Mouse (Mus musculus) c-Kit-positive CD71-negative TER-119-negative erythroid progenitor cells, embryonic 14.5 days (primary cell): ENCODE results near the gene Plxna2.
A peak's percentile ranks its signal among the peaks of the same experiment; 100 is the strongest.

Experiments used
- DNase-seq: peaks from one replicate; pipeline ENCODE4 v3.0.0-alpha.2; 2013; ENCODE audit warnings: low read depth

The Plxna2 gene

GRCm38 (mm10) chr1:194617918-194618317 lies at the start of gene Plxna2:
Gene Plxna2, plus strand, starts transcription at chr1:194618218.
- no peak for DNase-seq

- no peak for DNase-seq
Observed at GRCm38 (mm10) chr1:194573870-194574269, 44.1 kb upstream of the Plxna2 start.

DNA sequence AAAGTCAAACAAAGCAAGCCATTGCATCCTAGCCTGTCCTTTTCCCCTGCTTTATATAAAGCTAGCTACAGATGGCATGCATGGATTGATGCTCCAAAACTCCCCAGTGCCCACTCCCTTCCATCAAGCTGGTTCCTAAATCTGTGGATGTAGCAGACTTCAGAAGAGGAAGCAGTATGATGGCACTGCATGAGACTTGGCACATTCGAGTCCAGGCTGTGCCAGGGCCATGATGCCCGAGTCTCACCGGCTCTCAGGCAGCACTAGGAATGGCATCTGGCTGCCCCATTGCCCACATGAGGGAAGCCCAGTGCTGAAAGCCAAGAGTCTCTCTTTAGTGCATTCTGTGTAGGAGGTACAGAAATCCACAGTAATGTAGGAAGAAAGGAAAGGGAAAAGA lies 39.7 kb upstream of the Plxna2 start:
- DNase-seq, result no peak

DNA sequence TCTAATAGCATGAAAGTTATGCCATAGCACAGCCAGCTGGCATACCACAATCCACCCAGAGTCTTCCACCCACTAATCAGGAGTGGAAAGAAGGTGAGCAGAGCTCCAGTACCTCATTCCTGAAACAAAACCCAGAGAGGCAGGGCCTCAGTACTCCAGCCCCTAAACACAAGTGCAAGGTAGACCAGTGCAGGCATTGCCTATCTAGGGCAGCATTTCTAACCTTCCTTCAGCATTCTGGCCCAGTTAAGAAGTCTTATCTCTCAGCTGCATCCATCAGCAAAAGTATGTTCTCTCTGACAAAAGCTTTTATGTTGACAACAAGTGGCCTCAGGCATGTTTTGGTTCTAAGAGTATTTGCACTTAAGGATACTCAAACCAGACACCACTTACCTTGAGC lies 37.5 kb upstream of the Plxna2 start:
- no peak for DNase-seq

DNA sequence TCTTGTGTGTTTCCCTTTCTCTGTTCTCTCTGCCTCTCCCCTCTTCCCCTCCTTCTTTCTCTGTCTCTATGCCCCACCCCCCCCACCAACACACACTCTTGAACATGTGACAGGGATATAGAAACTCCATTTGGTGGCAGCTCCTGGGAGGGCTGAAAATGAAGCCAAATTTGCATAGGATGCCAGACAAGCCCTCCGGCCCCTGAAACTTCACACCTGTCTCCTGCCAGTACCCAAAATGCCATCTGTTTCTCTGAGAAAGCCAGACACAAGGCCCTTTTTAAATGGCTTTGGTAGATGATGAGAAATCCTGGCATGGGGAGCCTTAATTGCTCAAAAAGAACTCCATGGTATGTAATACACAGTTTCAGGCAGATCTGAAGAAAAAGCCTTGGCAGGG lies 31.3 kb upstream of the Plxna2 start:
- no peak for DNase-seq

GRCm38 (mm10) chr1:194587532-194587931 lies 30.5 kb upstream of the Plxna2 start:
- no peak for DNase-seq

DNA sequence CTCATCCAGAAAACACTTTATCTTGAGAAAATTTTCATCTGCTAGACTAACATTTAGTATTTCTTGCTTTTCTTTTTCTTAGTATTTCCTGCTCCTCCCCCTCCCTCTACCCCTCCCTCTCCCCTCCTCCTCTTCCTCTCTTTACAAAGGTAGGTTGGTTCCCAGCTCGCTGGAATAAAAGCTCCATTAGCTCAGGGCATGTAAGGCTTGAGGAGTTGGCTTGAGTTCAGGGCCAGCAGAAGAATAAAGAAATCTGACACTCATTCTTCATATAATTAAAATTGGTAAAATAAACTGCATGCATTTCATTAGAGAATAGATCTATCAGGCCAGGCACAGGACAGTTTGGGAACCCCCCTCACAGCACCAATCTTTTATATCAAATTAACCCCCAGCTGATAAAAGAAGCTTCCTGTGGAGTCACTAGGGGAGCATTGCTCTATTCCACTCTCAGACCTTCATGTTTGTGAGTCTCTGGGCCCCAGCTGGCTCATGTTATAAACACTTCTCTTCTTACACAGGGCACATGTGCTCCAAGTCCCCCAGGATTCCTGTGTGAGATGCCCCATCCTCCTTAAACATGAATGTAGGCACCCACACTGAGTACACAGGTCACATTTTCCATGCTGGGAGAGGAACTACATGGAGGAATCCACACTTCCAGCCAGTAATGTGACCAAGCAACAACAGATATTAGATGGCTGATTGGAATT lies 29.9 kb upstream of the Plxna2 start:
- DNase-seq, result no peak

DNA sequence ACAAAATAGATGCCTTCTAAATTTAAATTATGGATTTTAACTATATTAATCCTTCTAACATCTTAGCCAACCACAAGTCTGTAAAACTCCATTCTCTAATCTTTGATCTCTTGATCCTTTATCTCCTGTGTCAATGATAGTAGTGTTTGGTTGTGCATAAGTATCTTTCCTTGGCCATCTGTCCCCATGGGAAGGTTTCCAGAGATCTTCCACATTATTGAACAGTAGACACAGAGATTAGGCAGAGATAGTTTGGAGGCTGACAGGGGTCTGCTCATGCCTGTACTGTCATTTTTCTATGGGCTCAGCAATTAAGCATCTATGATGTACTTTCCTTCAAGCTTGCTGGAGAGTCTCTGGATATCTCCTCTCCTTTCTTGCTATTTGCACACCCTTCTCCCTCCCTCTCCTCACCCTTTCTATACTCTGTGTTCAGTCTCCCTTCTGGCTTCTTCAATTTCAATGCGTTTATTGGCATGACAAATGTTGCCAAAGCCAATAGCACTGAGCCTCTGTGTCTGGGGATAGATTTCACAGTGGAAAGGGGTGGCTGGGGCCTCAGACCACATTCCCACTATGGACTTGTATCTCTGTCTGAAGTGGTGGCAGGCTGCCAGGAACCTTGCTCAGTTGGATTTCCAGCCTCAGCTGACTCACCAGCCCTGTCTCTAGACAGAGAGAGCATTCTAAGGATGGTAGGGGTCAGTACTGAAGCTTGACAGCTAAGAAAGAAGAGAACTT lies 29.1 kb upstream of the Plxna2 start:
- no peak for DNase-seq

- no peak for DNase-seq
Observed at GRCm38 (mm10) chr1:194593155-194593554, 24.9 kb upstream of the Plxna2 start.

DNA sequence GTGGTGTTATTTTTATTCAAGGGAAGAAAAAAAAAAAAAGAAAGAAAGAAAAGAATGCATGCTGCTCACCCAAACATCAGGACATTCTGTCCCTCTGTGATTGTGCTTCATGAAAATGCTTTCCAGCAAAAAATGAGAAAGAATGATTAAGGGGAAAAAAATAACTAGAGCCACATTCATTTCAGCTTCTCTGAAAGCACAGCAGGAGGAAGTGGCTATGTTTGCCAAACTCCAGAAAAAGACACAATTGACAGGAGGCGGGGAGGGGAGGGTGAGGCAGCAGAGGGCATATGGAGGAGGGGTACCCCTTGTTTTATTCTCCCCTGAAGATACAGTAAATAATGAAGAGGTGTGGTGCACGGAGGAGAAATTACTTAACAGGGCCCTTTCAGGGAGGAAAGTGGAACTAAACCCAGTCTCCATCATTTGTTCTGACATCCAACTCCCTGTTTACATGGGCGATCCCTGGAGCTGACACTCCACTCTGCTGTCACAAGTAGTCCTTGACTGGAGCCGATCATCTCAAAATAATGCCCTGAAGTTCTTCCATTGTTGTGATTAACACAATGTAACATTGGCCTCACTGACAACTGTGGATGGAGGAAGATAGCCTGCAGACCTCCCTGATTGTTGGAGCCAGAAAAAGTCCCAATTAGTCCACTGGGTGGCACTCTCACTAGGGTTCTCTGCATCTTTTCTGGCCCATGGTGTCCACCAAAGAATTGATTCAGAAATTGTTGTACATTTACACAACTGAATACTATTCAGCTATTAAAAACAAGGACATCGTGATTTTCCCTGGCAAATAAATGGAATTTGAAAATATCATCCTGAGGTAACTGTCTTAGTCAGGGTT lies 10.4 kb upstream of the Plxna2 start:
- no peak for DNase-seq

DNA sequence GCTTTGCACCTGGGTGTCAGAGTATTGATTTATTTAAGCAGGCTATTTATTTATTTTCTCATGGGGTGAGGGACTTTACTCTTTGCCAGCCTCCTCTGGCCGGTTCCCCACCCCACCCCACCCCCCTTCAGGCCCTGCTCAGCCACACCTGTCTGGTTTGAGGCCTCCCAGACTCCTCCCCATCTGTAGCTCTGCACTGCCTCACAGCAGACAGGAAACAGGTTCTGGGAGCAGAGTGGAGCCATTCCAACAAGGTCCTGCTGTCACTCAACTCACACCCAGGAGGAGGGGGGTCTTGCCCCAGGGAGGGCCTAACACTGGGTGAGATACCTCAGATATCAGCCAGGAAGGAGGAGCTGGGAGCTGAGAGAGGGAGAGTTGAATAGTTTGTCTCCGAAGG lies 7.5 kb upstream of the Plxna2 start:
- DNase-seq, result no peak

- no peak for DNase-seq
Observed at GRCm38 (mm10) chr1:194612628-194613027, 5.4 kb upstream of the Plxna2 start.

GRCm38 (mm10) chr1:194613271-194613834 lies 4.7 kb upstream of the Plxna2 start:
- no peak for DNase-seq

- DNase-seq, result no peak
Observed at GRCm38 (mm10) chr1:194613923-194614830, 3.8 kb upstream of the Plxna2 start.

GRCm38 (mm10) chr1:194616136-194616535 lies 1.9 kb upstream of the Plxna2 start:
- no peak for DNase-seq

DNA sequence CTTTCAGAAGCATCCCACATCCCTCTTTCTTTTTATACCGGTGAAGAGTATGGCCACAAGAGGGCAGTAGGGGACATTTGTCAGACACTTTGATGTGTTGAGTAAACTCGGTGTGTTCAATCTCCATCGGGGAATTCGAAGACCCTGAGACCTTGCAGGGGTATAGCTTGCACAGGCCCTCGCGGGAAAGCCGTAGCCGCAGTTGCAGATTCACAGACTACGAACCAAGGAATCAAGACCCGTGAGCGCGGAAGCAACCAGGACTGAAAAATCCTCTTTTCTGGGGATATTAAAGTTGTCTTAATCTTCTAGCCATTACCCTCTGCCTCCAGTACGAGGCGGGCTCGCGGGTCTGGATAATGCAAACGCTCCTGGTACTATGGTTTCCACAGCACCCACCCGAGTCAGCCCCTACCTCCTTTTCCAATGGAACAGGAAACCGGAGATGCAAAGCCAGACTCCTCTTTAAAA lies 858 bp downstream of the Plxna2 start:
- DNase-seq, result peak; percentile 78

GRCm38 (mm10) chr1:194619353-194620244 lies 1.6 kb downstream of the Plxna2 start:
- peak; percentile 56 for DNase-seq

DNA sequence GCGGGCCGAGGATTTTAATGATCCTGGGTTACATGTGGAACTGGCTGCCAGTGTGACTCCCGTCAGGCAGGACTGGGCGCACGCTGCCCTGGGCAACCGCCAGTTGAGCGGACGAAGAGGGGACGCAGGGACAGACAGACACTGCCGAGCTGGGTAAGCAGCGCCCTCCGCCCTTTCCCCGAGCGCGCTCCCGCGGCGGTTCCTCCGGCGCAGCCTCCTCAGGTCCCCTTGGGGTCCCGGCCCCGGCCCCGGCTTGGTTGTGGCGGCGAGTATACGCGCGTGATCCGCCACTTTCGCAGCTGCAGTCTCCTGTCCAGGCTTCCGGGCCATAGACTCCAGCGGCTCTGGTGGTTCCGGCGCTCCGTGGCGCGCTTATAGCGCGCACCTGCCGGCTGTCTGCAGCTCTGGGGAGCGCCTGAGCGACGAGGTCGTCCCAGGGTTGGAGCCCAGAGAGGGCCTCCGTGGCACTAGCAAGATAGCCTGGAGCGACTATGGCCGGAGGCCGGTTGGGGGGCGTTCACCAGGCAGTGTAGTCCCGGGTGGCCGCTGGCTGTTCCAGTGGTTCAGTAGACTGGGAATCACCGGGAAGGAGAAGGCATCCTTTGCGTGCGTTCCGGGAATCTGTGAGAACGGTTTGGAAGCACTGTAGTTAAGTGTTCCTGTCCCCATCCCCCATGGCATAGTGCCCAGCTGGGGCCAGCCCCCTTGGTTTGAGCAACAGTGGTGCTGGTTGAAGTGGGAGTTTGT lies 2.4 kb downstream of the Plxna2 start:
- DNase-seq, result no peak

DNA sequence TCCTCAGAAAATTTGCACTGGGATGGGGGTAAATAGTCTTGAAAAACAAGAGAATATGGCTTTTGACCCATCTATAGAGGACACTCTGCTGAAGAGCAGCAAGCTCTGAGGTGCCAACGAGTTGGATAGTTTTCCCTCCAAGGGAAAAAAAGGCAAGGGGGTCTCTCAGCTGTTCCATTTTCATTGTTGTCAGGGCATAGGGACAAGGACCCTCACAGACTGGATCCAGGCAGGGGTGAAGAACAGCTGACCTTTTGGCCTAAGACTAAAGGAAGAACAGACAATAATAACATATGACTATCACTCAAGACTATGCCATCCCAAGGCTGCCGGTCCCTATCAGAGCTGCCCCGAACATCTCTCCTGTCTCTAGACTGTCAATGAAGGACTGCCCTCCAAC lies 4.2 kb downstream of the Plxna2 start:
- DNase-seq, result no peak
